Mouse (Mus musculus) layer of hippocampus, postnatal 25 days (tissue): Measurements from ENCODE around the gene Prrc2a. TPM values are rescaled to one million over a fixed set of nuclear protein-coding genes. Genes with fewer than 3 reads are reported as not detected.

Source experiments
- DNase-seq, 2 experiments: peaks; one replicate each; pipeline ENCODE4 v3.0.0; 2022; ENCODE audit warnings: mixed read lengths in 2 of 2, low spot score in 1 of 2; ENCODE audit errors: extremely low spot score in 1 of 2
- total RNA-seq, 2 experiments: library from RNA; stranded (reverse); gene quantifications; 2 replicates each; pipeline ENCODE4 v1.2.3; 2021

Gene Prrc2a
- total RNA-seq, 2 experiments from 2014 or later, result 302 to 353 TPM

- peak in 1 of 2 experiments; percentile 40 for DNase-seq
These were observed 504 bp downstream of the Prrc2a start for GRCm38 (mm10) chr17:35164218-35164567.

- no peak for DNase-seq
These were observed 1.2 kb downstream of the Prrc2a start for GRCm38 (mm10) chr17:35163326-35164081.

GRCm38 (mm10) chr17:35162730-35163129, 2.0 kb downstream of the Prrc2a start:
- no peak for DNase-seq

- no peak for DNase-seq
These were observed 2.6 kb downstream of the Prrc2a start for GRCm38 (mm10) chr17:35162121-35162520.

GRCm38 (mm10) chr17:35161421-35161820, 3.3 kb downstream of the Prrc2a start:
- DNase-seq, result no peak

GRCm38 (mm10) chr17:35159638-35160037, 5.1 kb downstream of the Prrc2a start:
- no peak for DNase-seq

- DNase-seq, result no peak
These were observed 5.7 kb downstream of the Prrc2a start for GRCm38 (mm10) chr17:35158850-35159593.

- DNase-seq, result no peak
These were observed 7.0 kb downstream of the Prrc2a start for GRCm38 (mm10) chr17:35157661-35158175.

- DNase-seq, result no peak
These were observed 7.4 kb downstream of the Prrc2a start for GRCm38 (mm10) chr17:35157254-35157653.

- DNase-seq, result no peak
These were observed 8.1 kb downstream of the Prrc2a start for GRCm38 (mm10) chr17:35156461-35157200.

- DNase-seq, result no peak
These were observed 9.2 kb downstream of the Prrc2a start for GRCm38 (mm10) chr17:35155451-35155850.

- DNase-seq, result no peak
These were observed 10.1 kb downstream of the Prrc2a start for GRCm38 (mm10) chr17:35154616-35155015.

- no peak for DNase-seq
These were observed 10.8 kb downstream of the Prrc2a start for GRCm38 (mm10) chr17:35153931-35154330.

GRCm38 (mm10) chr17:35153077-35153476, 11.6 kb downstream of the Prrc2a start:
- DNase-seq, result no peak

- no peak for DNase-seq
These were observed 12.6 kb downstream of the Prrc2a start for GRCm38 (mm10) chr17:35152121-35152520.

GRCm38 (mm10) chr17:35147922-35148639, 16.6 kb downstream of the Prrc2a start:
- DNase-seq, result no peak

- no peak for DNase-seq
These were observed 17.3 kb downstream of the Prrc2a start for GRCm38 (mm10) chr17:35147348-35147747.

- no peak for DNase-seq
These were observed 18.6 kb downstream of the Prrc2a start for GRCm38 (mm10) chr17:35146139-35146538.

GRCm38 (mm10) chr17:35141971-35142370, 22.7 kb downstream of the Prrc2a start:
- no peak for DNase-seq

GRCm38 (mm10) chr17:35140490-35140996, 24.2 kb downstream of the Prrc2a start:
- DNase-seq, result no peak
